In the genomic region with DNA sequence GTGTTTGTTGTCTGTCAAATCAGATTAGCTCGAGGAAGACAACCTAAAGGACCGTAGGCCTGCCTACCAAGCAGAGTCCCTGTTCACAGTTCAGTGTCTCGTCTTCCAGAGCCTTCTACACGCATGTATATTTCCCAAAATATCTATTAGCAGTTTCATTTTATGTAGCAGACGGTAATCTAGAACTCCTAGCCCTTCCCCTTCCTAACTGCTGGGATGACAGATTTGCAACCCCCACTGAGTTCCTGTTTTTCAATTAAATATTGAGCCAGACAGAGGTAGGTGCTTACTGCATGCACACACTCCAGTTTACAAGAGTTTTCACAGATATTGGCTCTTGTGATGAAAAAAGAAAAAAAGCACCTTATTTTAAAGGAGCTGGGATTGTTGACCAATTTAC, we compare ENCODE assay signal across 12 mouse cellular contexts. TPM values are rescaled to one million over a fixed set of nuclear protein-coding genes. Genes with fewer than 3 reads are reported as not detected.
A peak's percentile ranks its signal among the peaks of the same experiment; 100 is the strongest.
DNase-seq lines count a peak whose midpoint lies in the region; ATAC-seq and TF ChIP-seq lines count a peak whose summit lies in the region.
"Had no signal": no experiment of that assay in that cellular context is flagged by ENCODE, and none has a peak within 500 bp of the region (broad histone marks: within the 10 kb centered on the region; RNA-seq: fewer than 3 reads in every experiment).

No protein-coding gene starts in this region.

- TF ChIP-seq CTCF in gastrocnemius, adult 2 months (IDR thresholded peaks at IDR 0.05), result no peak
- no peak for TF ChIP-seq CTCF in kidney, postnatal 0 days (IDR thresholded peaks at IDR 0.05; ENCODE audit: low read depth)
- TF ChIP-seq CTCF in spleen, adult 2 months (IDR thresholded peaks at IDR 0.05; ENCODE audit: extremely low read depth, insufficient read depth, insufficient read length, insufficient replicate concordance), result no peak
- TF ChIP-seq CTCF in olfactory bulb, adult 2 months (IDR thresholded peaks at IDR 0.05; ENCODE audit: insufficient read depth, low read depth, low read length), result no peak

- no peak for ATAC-seq in kidney, postnatal 0 days (replicated peaks; ENCODE audit: low FRiP score, low read depth)

- no peak overlapping the region for H3K9ac ChIP-seq in kidney, postnatal 0 days (ENCODE audit: low read depth, low read length)
- H3K9ac ChIP-seq: kidney, embryonic 15.5 days; liver, embryonic 13.5 days; stomach, embryonic 15.5 days had no signal

- peak overlapping the region; percentile 45 for H3K4me3 ChIP-seq in gastrocnemius, adult 2 months
- no peak overlapping the region for H3K4me3 ChIP-seq in kidney, postnatal 0 days (replicated peaks; ENCODE audit: low read depth, low read length)
- H3K4me3 ChIP-seq in spleen, adult 2 months (ENCODE audit: extremely low read depth, insufficient read depth, insufficient read length), result no peak overlapping the region
- no peak overlapping the region for H3K4me3 ChIP-seq in olfactory bulb, adult 2 months (ENCODE audit: insufficient read depth, low read depth, low read length)
- H3K4me3 ChIP-seq: kidney, embryonic 15.5 days; liver, embryonic 13.5 days; stomach, embryonic 15.5 days had no signal

- H3K4me2 ChIP-seq in kidney, postnatal 0 days (ENCODE audit: low read length), result no peak overlapping the region
- H3K4me2 ChIP-seq: kidney, embryonic 15.5 days; liver, embryonic 13.5 days; stomach, embryonic 15.5 days had no signal

- H3K4me1 ChIP-seq in kidney, postnatal 0 days (replicated peaks; ENCODE audit: insufficient read depth, low read length), result no peaks in the 10 kb centered on the region; the same call in 1 of the 2 replicates
- peaks cover 12% of the 10 kb centered on the region; the same call in 1 of the 2 replicates for H3K4me1 ChIP-seq in spleen, adult 2 months (ENCODE audit: control insufficient read depth, insufficient read depth, insufficient read length)
- peaks cover 38% of the 10 kb centered on the region for H3K4me1 ChIP-seq in olfactory bulb, adult 2 months (ENCODE audit: control insufficient read depth, insufficient read depth, low read length)
- H3K4me1 ChIP-seq: liver, embryonic 13.5 days; stomach, embryonic 15.5 days had no signal

- no peaks in the 10 kb centered on the region for H3K27me3 ChIP-seq in kidney, postnatal 0 days (ENCODE audit: insufficient read depth, low read length)
- no peaks in the 10 kb centered on the region for H3K27me3 ChIP-seq in spleen, adult 2 months (ENCODE audit: control insufficient read depth, insufficient read depth, low read length)
- H3K27me3 ChIP-seq: kidney, embryonic 15.5 days; liver, embryonic 13.5 days; stomach, embryonic 15.5 days had no signal

- no peaks in the 10 kb centered on the region for H3K9me3 ChIP-seq in kidney, postnatal 0 days (replicated peaks; ENCODE audit: low read length)
- H3K9me3 ChIP-seq: kidney, embryonic 15.5 days; liver, embryonic 13.5 days; stomach, embryonic 15.5 days had no signal

- peak overlapping the region; percentile 89 for H3K27ac ChIP-seq in gastrocnemius, adult 2 months
- peak overlapping the region; percentile 47 for H3K27ac ChIP-seq in kidney, postnatal 0 days
- H3K27ac ChIP-seq in spleen, adult 2 months (ENCODE audit: insufficient read depth, low read length), result peak overlapping the region; percentile 25; the same call in 1 of the 2 replicates
- H3K27ac ChIP-seq in olfactory bulb, adult 2 months (ENCODE audit: insufficient read depth, low read depth, low read length), result peak overlapping the region; percentile 31; the same call in 1 of the 2 replicates
- H3K27ac ChIP-seq: kidney, embryonic 15.5 days; liver, embryonic 13.5 days; stomach, embryonic 15.5 days had no signal

- intact Hi-C loops in gastrocnemius, adult 2 months (cut with DNase I), result no loop called here

- TF ChIP-seq POLR2A in spleen, adult 2 months (IDR thresholded peaks at IDR 0.05; ENCODE audit: low read depth, low read length), result no peak
- no peak for TF ChIP-seq POLR2A in olfactory bulb, adult 2 months (IDR thresholded peaks at IDR 0.05; ENCODE audit: insufficient read depth, low read depth, low read length)

- DNase-seq in gastrocnemius, adult 2 months, result no peak
- no peak for DNase-seq in gastrocnemius, postnatal 10 days
- DNase-seq in kidney, postnatal 0 days (ENCODE audit: low spot score), result no peak
- no peak for DNase-seq in kidney, adult 8-10 months
- no peak for DNase-seq in spleen, adult 2 months (ENCODE audit: low read depth in 1 of 2, low spot score in 2 of 2)
- DNase-seq in spleen, postnatal 36 days (ENCODE audit: low spot score in 2 of 2), result no peak
- no peak for DNase-seq in retina, embryonic 14.5 days (ENCODE audit: low spot score)
- DNase-seq: liver, embryonic 13.5 days; thymus, postnatal 4 days had no signal

- 65% methylated on average over 5 of the region's 5 CpGs for WGBS in kidney, postnatal 0 days
- WGBS in spleen, adult 2 months, result 19% methylated on average over 5 of the region's 5 CpGs
- WGBS in olfactory bulb, adult 2 months, result 46% methylated on average over 5 of the region's 5 CpGs

- no peaks in the 10 kb centered on the region for H3K36me3 ChIP-seq in kidney, postnatal 0 days (ENCODE audit: insufficient read depth, low read length)
- no peaks in the 10 kb centered on the region for H3K36me3 ChIP-seq in spleen, adult 2 months (ENCODE audit: control insufficient read depth, insufficient read depth, low read length)
- H3K36me3 ChIP-seq: kidney, embryonic 15.5 days; liver, embryonic 13.5 days; stomach, embryonic 15.5 days had no signal

RNA-seq across cellular contexts. Expression of gene Cpne2, which starts 16.7 kb away (rescaled TPM):
- 1 to 10 TPM; 4.9 to 6.9 TPM for total RNA-seq in gastrocnemius, adult 2 months (2021)
- 10 to 100 TPM; 21.5 to 23.8 TPM for total RNA-seq in gastrocnemius, postnatal 10 days (2021)
- 11.4 and 12.9 TPM in 2 replicates for polyA plus RNA-seq in kidney, postnatal 0 days (2015; fragmentation: Nextera tagmentation; extraction: Ambion mirVana)
- polyA plus RNA-seq in spleen, adult 2 months (2012; rRNA removed), result 28.6 and 29.7 TPM in 2 replicates
- not detected in 2 replicates for polyA plus RNA-seq in olfactory bulb, adult 2 months (2012; ENCODE audit: insufficient read depth, insufficient read length, low replicate concordance, missing spikeins)

RNA-seq across cellular contexts. Expression of gene Rspry1, which starts 52.3 kb away (rescaled TPM):
- total RNA-seq in gastrocnemius, adult 2 months (2021), result 10 to 100 TPM in 1 of 2 experiments, 1 to 10 TPM in 1; 8.5 to 10.8 TPM
- total RNA-seq in gastrocnemius, postnatal 10 days (2021), result 10 to 100 TPM; 12.9 to 18.6 TPM
- polyA plus RNA-seq in kidney, postnatal 0 days (2015; fragmentation: Nextera tagmentation; extraction: Ambion mirVana), result 31.0 and 33.1 TPM in 2 replicates
- polyA plus RNA-seq in spleen, adult 2 months (2012; rRNA removed), result 5.0 and 5.1 TPM in 2 replicates
- 135 TPM in 1 of 2 replicates, not detected in the other for polyA plus RNA-seq in olfactory bulb, adult 2 months (2012; ENCODE audit: insufficient read depth, insufficient read length, low replicate concordance, missing spikeins)

RNA-seq across cellular contexts. Expression of gene Fam192a, which starts 52.3 kb away (rescaled TPM):
- total RNA-seq in gastrocnemius, adult 2 months (2021), result 10 to 100 TPM; 17.9 to 22.6 TPM
- 10 to 100 TPM; 24.6 to 25.9 TPM for total RNA-seq in gastrocnemius, postnatal 10 days (2021)
- 64.1 and 72.0 TPM in 2 replicates for polyA plus RNA-seq in kidney, postnatal 0 days (2015; fragmentation: Nextera tagmentation; extraction: Ambion mirVana)
- 15.2 and 17.2 TPM in 2 replicates for polyA plus RNA-seq in spleen, adult 2 months (2012; rRNA removed)
- polyA plus RNA-seq in olfactory bulb, adult 2 months (2012; ENCODE audit: insufficient read depth, insufficient read length, low replicate concordance, missing spikeins), result 692 TPM in 1 of 2 replicates, not detected in the other

Comparison
In these comparisons a context has a peak if more than half of its experiments do, and no peak if none do; other contexts are left out.
1. H3K27ac ChIP-seq: peak in every context shown above with its lines; median percentile 89 in gastrocnemius, adult 2 months; 47 in kidney, postnatal 0 days; 31 in olfactory bulb, adult 2 months; 25 in spleen, adult 2 months.